Mouse (Mus musculus): ENCODE data around the gene Ubox5.
A peak's percentile ranks its signal among the peaks of the same experiment; 100 is the strongest.

Ubox5 gene

GRCm38 (mm10) chr2:130634006-130634738 is 4.3 kb upstream of the Ubox5 start:
- DNase-seq (ENCODE audit: low read depth): no peak

- DNase-seq (ENCODE audit: low read depth): no peak
Observed at GRCm38 (mm10) chr2:130632887-130633675, 3.2 kb upstream of the Ubox5 start.

GRCm38 (mm10) chr2:130632416-130632815 is 2.6 kb upstream of the Ubox5 start:
- no peak for DNase-seq (ENCODE audit: low read depth)

GRCm38 (mm10) chr2:130629080-130629838 is 579 bp downstream of the Ubox5 start:
- peak; percentile 55 for DNase-seq (ENCODE audit: low read depth)

GRCm38 (mm10) chr2:130628424-130628823 is 1.4 kb downstream of the Ubox5 start:
- DNase-seq (ENCODE audit: low read depth): peak; percentile 51

- DNase-seq (ENCODE audit: low read depth): no peak
Observed at GRCm38 (mm10) chr2:130618972-130619371, 10.9 kb downstream of the Ubox5 start.

- no peak for DNase-seq (ENCODE audit: low read depth)
Observed at GRCm38 (mm10) chr2:130613091-130613490, 16.7 kb downstream of the Ubox5 start.

- no peak for DNase-seq (ENCODE audit: low read depth)
Observed at GRCm38 (mm10) chr2:130602195-130602594, 27.6 kb downstream of the Ubox5 start.

- no peak for DNase-seq (ENCODE audit: low read depth)
Observed at GRCm38 (mm10) chr2:130598399-130598798, 31.4 kb downstream of the Ubox5 start.

GRCm38 (mm10) chr2:130597601-130598010 is 32.2 kb downstream of the Ubox5 start:
- DNase-seq (ENCODE audit: low read depth): peak; percentile 47

- DNase-seq (ENCODE audit: low read depth): no peak
Observed at GRCm38 (mm10) chr2:130595596-130595995, 34.2 kb downstream of the Ubox5 start.

- no peak for DNase-seq (ENCODE audit: low read depth)
Observed at GRCm38 (mm10) chr2:130591016-130591415, 38.8 kb downstream of the Ubox5 start.

- no peak for DNase-seq (ENCODE audit: low read depth)
Observed at GRCm38 (mm10) chr2:130589761-130590160, 40.1 kb downstream of the Ubox5 start.

GRCm38 (mm10) chr2:130589157-130589556 is 40.7 kb downstream of the Ubox5 start:
- DNase-seq (ENCODE audit: low read depth): no peak

- DNase-seq (ENCODE audit: low read depth): no peak
Observed at GRCm38 (mm10) chr2:130588373-130588772, 41.5 kb downstream of the Ubox5 start.

GRCm38 (mm10) chr2:130586016-130586415 is 43.8 kb downstream of the Ubox5 start:
- no peak for DNase-seq (ENCODE audit: low read depth)

- no peak for DNase-seq (ENCODE audit: low read depth)
Observed at GRCm38 (mm10) chr2:130583902-130584560, 45.8 kb downstream of the Ubox5 start.

- no peak for DNase-seq (ENCODE audit: low read depth)
Observed at GRCm38 (mm10) chr2:130582552-130582951, 47.3 kb downstream of the Ubox5 start, which contains the start of gene Avp. Avp (minus strand) TSS chr2:130582554.

- no peak for DNase-seq (ENCODE audit: low read depth)
Observed at GRCm38 (mm10) chr2:130581201-130581600, 48.6 kb downstream of the Ubox5 start.

- no peak for DNase-seq (ENCODE audit: low read depth)
Observed at GRCm38 (mm10) chr2:130579791-130580190, 50.0 kb downstream of the Ubox5 start.

GRCm38 (mm10) chr2:130578148-130578547 is 51.7 kb downstream of the Ubox5 start:
- peak; percentile 79 for DNase-seq (ENCODE audit: low read depth)

- peak; percentile 70 for DNase-seq (ENCODE audit: low read depth)
Observed at GRCm38 (mm10) chr2:130577632-130578031, 52.2 kb downstream of the Ubox5 start.
